Mouse (Mus musculus): Measurements from ENCODE around the gene 4930518I15Rik. TPM values are rescaled to one million over a fixed set of nuclear protein-coding genes. Genes with fewer than 3 reads are reported as not detected.

The 4930518I15Rik gene
- polyA plus RNA-seq, 1 experiment from 2014 or later: 8.6 TPM

- no peak overlapping the region for H3K4me2 ChIP-seq (replicated peaks; ENCODE audit: low read depth, low read length)
- ATAC-seq (ENCODE audit: low FRiP score) (no peak), DNase-seq (ENCODE audit: low spot score) (no peak)
- WGBS: 94% methylated on average over 10 of the region's 10 CpGs
- no peak overlapping the region for H3K4me3 ChIP-seq (ENCODE audit: low read depth, low read length)
- no peaks in the 10 kb centered on the region for H3K9me3 ChIP-seq (ENCODE audit: control insufficient read depth, low read length)
- no peaks in the 10 kb centered on the region for H3K4me1 ChIP-seq (replicated peaks; ENCODE audit: control insufficient read depth, insufficient read depth, low read length)
- no peak overlapping the region for H3K27ac ChIP-seq (ENCODE audit: low read depth, low read length)
- no peak overlapping the region for H3K9ac ChIP-seq (ENCODE audit: low read depth, low read length)
- H3K27me3 ChIP-seq (ENCODE audit: control insufficient read depth, insufficient read depth, low read length): no peaks in the 10 kb centered on the region
- no peaks in the 10 kb centered on the region for H3K36me3 ChIP-seq (ENCODE audit: control insufficient read depth, insufficient read depth, low read length)
Measured at GRCm38 (mm10) chr2:156884396-156885211, 26.9 kb upstream of the 4930518I15Rik start.

DNA sequence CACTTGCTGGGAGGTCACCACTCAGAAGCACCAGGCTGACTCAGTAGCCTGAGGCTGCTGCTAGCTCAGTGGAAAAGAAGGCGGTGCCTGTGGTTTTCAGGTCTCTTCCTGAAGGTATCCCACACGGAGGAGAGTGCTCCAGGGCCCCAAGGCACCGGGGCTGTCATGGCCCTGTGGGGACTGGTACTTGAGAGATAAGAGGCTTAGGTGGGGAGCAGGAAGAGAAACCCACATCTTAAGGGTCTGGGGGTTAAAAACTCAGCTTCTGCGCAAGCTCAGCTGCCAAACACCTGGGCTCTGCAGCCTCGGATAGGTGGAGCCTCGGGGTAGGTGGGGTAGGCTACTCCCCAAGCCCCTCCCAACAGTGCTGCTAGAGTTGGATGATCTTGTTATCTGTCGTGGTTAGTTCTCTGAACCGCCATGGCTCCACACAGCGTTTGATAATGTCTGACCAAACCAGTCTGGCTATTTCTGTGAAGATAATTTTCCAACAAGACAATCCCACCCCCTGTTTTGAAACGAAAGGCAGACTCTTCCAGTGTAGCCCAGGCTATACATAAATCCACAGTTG is 24.8 kb upstream of the 4930518I15Rik start:
- no peak overlapping the region for H3K27ac ChIP-seq (ENCODE audit: low read depth, low read length)
- DNase-seq (ENCODE audit: low spot score): no peak
- H3K9me3 ChIP-seq (ENCODE audit: control insufficient read depth, low read length): no peaks in the 10 kb centered on the region
- H3K36me3 ChIP-seq (ENCODE audit: control insufficient read depth, insufficient read depth, low read length): no peaks in the 10 kb centered on the region
- H3K4me1 ChIP-seq (replicated peaks; ENCODE audit: control insufficient read depth, insufficient read depth, low read length): no peaks in the 10 kb centered on the region
- no peak overlapping the region for H3K9ac ChIP-seq (ENCODE audit: low read depth, low read length)
- ATAC-seq (ENCODE audit: low FRiP score): no peak
- no peak overlapping the region for H3K4me2 ChIP-seq (replicated peaks; ENCODE audit: low read depth, low read length)
- no peaks in the 10 kb centered on the region for H3K27me3 ChIP-seq (ENCODE audit: control insufficient read depth, insufficient read depth, low read length)
- WGBS: 42% methylated on average over 10 of the region's 10 CpGs
- no peak overlapping the region for H3K4me3 ChIP-seq (ENCODE audit: low read depth, low read length)

GRCm38 (mm10) chr2:156879541-156879940 is 21.8 kb upstream of the 4930518I15Rik start:
- DNase-seq (ENCODE audit: low spot score) (no peak), ATAC-seq (ENCODE audit: low FRiP score) (no peak)
- Histone ChIP-seq H3K9me3 (ENCODE audit: control insufficient read depth, low read length) (no peaks in the 10 kb centered on the region), H3K27me3 (ENCODE audit: control insufficient read depth, insufficient read depth, low read length) (no peaks in the 10 kb centered on the region), H3K9ac (ENCODE audit: low read depth, low read length) (no peak overlapping the region), H3K27ac (ENCODE audit: low read depth, low read length) (no peak overlapping the region), H3K4me1 (replicated peaks; ENCODE audit: control insufficient read depth, insufficient read depth, low read length) (no peaks in the 10 kb centered on the region), H3K36me3 (ENCODE audit: control insufficient read depth, insufficient read depth, low read length) (no peaks in the 10 kb centered on the region), H3K4me3 (ENCODE audit: low read depth, low read length) (no peak overlapping the region), H3K4me2 (replicated peaks; ENCODE audit: low read depth, low read length) (no peak overlapping the region)
- WGBS: 75% methylated on average over 3 of the region's 3 CpGs

DNA sequence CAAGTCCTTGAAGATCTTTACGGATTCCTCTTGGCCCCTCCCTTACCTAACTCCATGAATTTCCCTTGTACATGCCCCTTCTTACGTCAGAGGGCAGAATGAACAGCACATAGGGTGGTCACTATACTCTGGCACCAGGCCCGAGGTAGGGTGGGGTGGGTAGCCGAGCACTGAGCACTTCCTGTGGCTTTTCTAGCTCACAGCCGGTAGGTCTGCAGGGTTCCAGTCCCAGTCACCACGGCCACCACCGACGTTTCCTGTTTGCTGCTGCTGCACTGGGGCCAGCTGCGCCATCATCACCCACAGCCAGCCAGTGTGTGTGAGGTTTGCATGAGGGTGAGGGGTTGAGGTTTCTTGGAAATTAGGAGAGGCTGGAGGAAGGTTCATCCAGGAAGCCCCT is 20.0 kb upstream of the 4930518I15Rik start:
- H3K4me3 ChIP-seq (ENCODE audit: low read depth, low read length): no peak overlapping the region
- H3K36me3 ChIP-seq (ENCODE audit: control insufficient read depth, insufficient read depth, low read length): peaks cover 5% of the 10 kb centered on the region; the same call in 1 of the 2 replicates
- H3K4me1 ChIP-seq (replicated peaks; ENCODE audit: control insufficient read depth, insufficient read depth, low read length): no peaks in the 10 kb centered on the region
- DNase-seq (ENCODE audit: low spot score) (no peak), ATAC-seq (ENCODE audit: low FRiP score) (no peak)
- H3K9me3 ChIP-seq (ENCODE audit: control insufficient read depth, low read length): no peaks in the 10 kb centered on the region
- no peak overlapping the region for H3K9ac ChIP-seq (ENCODE audit: low read depth, low read length)
- H3K4me2 ChIP-seq (replicated peaks; ENCODE audit: low read depth, low read length): no peak overlapping the region
- no peaks in the 10 kb centered on the region for H3K27me3 ChIP-seq (ENCODE audit: control insufficient read depth, insufficient read depth, low read length)
- H3K27ac ChIP-seq (ENCODE audit: low read depth, low read length): no peak overlapping the region
- WGBS: 67% methylated on average over 9 of the region's 9 CpGs

- WGBS: 96% methylated on average over 4 of the region's 4 CpGs
- Histone ChIP-seq H3K9ac (ENCODE audit: low read depth, low read length) (no peak overlapping the region), H3K27ac (ENCODE audit: low read depth, low read length) (no peak overlapping the region), H3K27me3 (ENCODE audit: control insufficient read depth, insufficient read depth, low read length) (no peaks in the 10 kb centered on the region), H3K36me3 (ENCODE audit: control insufficient read depth, insufficient read depth, low read length) (peaks cover 5% of the 10 kb centered on the region; the same call in 1 of the 2 replicates), H3K4me1 (replicated peaks; ENCODE audit: control insufficient read depth, insufficient read depth, low read length) (no peaks in the 10 kb centered on the region), H3K9me3 (ENCODE audit: control insufficient read depth, low read length) (no peaks in the 10 kb centered on the region), H3K4me3 (ENCODE audit: low read depth, low read length) (no peak overlapping the region), H3K4me2 (replicated peaks; ENCODE audit: low read depth, low read length) (no peak overlapping the region)
- DNase-seq (ENCODE audit: low spot score) (no peak), ATAC-seq (ENCODE audit: low FRiP score) (no peak)
Measured at GRCm38 (mm10) chr2:156874760-156875510, 17.2 kb upstream of the 4930518I15Rik start.

DNA sequence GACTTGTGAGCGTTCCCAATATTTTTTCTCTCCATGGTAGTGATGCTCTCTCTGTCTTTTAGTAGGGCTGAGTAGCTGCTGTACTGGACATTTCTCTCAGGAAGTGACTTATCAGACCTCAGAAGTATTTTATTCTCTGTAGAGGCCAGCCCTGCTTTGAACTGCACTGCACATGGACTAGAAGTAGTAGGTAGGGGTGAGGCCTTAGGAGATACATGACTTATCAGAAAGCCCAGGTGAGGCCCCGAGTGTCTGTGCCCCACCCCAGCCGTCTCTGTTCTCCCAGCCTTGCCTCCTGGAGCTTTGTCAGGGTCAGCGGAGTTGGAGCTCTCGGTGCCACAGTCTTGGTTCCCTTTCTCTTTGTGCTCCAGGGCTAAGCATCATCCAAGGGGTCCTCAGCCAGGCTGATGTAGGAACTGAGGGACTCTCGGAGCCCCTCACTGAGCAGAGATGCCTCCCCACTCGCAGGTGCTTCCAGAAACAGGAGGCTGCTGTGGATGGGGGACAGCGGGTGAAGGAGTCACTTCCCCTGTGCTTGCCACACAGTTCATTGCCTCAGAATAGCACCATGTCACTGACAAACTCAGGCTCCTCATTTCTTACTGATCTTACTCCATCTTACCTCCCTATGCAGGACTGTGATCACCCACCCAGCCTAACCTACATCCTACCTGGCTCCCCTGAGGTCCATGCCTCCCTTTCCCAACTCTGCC is 16.5 kb upstream of the 4930518I15Rik start:
- DNase-seq (ENCODE audit: low spot score) (no peak), ATAC-seq (ENCODE audit: low FRiP score) (no peak)
- WGBS: 88% methylated on average over 8 of the region's 8 CpGs
- Histone ChIP-seq H3K4me2 (replicated peaks; ENCODE audit: low read depth, low read length) (no peak overlapping the region), H3K27ac (ENCODE audit: low read depth, low read length) (no peak overlapping the region), H3K9me3 (ENCODE audit: control insufficient read depth, low read length) (no peaks in the 10 kb centered on the region), H3K9ac (ENCODE audit: low read depth, low read length) (no peak overlapping the region), H3K36me3 (ENCODE audit: control insufficient read depth, insufficient read depth, low read length) (peaks cover 5% of the 10 kb centered on the region; the same call in 1 of the 2 replicates), H3K27me3 (ENCODE audit: control insufficient read depth, insufficient read depth, low read length) (no peaks in the 10 kb centered on the region), H3K4me1 (replicated peaks; ENCODE audit: control insufficient read depth, insufficient read depth, low read length) (no peaks in the 10 kb centered on the region), H3K4me3 (ENCODE audit: low read depth, low read length) (no peak overlapping the region)

DNA sequence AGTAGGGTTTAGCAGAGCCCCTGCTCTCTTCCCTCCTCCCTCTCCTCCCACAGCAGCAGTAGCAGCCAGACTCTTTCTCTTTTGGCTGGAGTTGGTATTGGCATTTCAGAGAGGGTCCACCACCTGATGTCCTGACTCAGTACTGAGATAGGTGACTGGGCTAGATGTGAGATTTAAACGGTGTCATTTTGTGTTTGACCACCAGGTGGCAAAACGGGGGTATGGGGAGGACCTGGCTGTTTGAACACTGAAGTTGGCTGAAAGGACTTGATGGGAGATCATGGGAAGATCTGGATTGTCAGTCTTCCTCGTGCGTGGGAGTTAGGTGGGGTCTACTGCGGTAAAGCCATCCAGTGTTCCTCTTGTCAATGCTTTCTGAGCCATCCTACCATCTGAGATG is 15.9 kb upstream of the 4930518I15Rik start:
- no peak for ATAC-seq (ENCODE audit: low FRiP score)
- Histone ChIP-seq H3K27ac (ENCODE audit: low read depth, low read length) (no peak overlapping the region), H3K9me3 (ENCODE audit: control insufficient read depth, low read length) (no peaks in the 10 kb centered on the region), H3K4me3 (ENCODE audit: low read depth, low read length) (no peak overlapping the region), H3K9ac (ENCODE audit: low read depth, low read length) (no peak overlapping the region), H3K27me3 (ENCODE audit: control insufficient read depth, insufficient read depth, low read length) (no peaks in the 10 kb centered on the region), H3K4me1 (replicated peaks; ENCODE audit: control insufficient read depth, insufficient read depth, low read length) (no peaks in the 10 kb centered on the region), H3K4me2 (replicated peaks; ENCODE audit: low read depth, low read length) (no peak overlapping the region), H3K36me3 (ENCODE audit: control insufficient read depth, insufficient read depth, low read length) (peaks cover 5% of the 10 kb centered on the region; the same call in 1 of the 2 replicates)
- DNase-seq (ENCODE audit: low spot score): peak; percentile 83
- 39% methylated on average over 5 of the region's 5 CpGs for WGBS

DNA sequence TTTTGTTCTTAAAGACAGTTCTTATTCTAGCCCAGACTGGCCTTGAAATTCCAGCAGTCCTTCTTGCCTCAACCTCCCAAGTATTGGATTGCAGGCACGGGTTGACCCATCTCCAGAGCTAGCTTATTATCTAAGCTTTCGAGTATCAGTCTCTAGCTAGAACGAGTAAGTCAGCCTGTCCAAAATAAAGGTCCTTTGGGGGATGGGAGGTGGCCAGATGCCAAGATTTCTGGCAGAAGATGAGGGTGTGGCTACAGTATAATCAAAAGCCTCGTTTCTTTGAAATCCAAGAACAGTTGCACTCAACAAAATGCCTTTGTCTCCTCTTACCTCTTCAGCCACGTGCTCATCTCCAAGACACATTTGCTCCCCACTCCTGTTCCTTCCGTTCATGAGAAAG is 12.8 kb upstream of the 4930518I15Rik start:
- ATAC-seq (ENCODE audit: low FRiP score) (no peak), DNase-seq (ENCODE audit: low spot score) (no peak)
- 80% methylated on average over 6 of the region's 6 CpGs for WGBS
- Histone ChIP-seq H3K27me3 (ENCODE audit: control insufficient read depth, insufficient read depth, low read length) (no peaks in the 10 kb centered on the region), H3K27ac (ENCODE audit: low read depth, low read length) (no peak overlapping the region), H3K9ac (ENCODE audit: low read depth, low read length) (no peak overlapping the region), H3K4me3 (ENCODE audit: low read depth, low read length) (no peak overlapping the region), H3K36me3 (ENCODE audit: control insufficient read depth, insufficient read depth, low read length) (peaks cover 5% of the 10 kb centered on the region; the same call in 1 of the 2 replicates), H3K4me1 (replicated peaks; ENCODE audit: control insufficient read depth, insufficient read depth, low read length) (no peaks in the 10 kb centered on the region), H3K9me3 (ENCODE audit: control insufficient read depth, low read length) (no peaks in the 10 kb centered on the region), H3K4me2 (replicated peaks; ENCODE audit: low read depth, low read length) (no peak overlapping the region)
